Mouse (Mus musculus): Measurements from ENCODE around the gene Tspan13. TPM values are rescaled to one million over a fixed set of nuclear protein-coding genes. Genes with fewer than 3 reads are reported as not detected.
A peak's percentile ranks its signal among the peaks of the same experiment; 100 is the strongest.

Tspan13 gene
- polyA plus RNA-seq, 1 experiment from 2014 or later = 57.4 TPM

GRCm38 (mm10) chr12:36007581-36007980, 34.7 kb downstream of the Tspan13 start:
- H3K27ac ChIP-seq = no peak overlapping the region
- WGBS = 67% methylated on average over 2 of the region's 2 CpGs
- no peak overlapping the region for H3K4me3 ChIP-seq
- no peaks in the 10 kb centered on the region for H3K27me3 ChIP-seq
- no peak overlapping the region for H3K4me2 ChIP-seq
- H3K4me1 ChIP-seq = 0 out of 2 replicates have a peak, but pooled peaks cover 3% of the 10 kb centered on the region
- H3K9me3 ChIP-seq = no peaks in the 10 kb centered on the region
- no peaks in the 10 kb centered on the region for H3K36me3 ChIP-seq
- H3K9ac ChIP-seq = no peak overlapping the region
- no peak for ATAC-seq (ENCODE audit: insufficient number of reproducible peaks, insufficient read depth, low FRiP score, low TSS enrichment, low read depth)

GRCm38 (mm10) chr12:36004714-36005113, 37.6 kb downstream of the Tspan13 start:
- no peaks in the 10 kb centered on the region for H3K36me3 ChIP-seq
- H3K27me3 ChIP-seq = no peaks in the 10 kb centered on the region
- H3K4me1 ChIP-seq = 0 out of 2 replicates have a peak, but pooled peaks cover 3% of the 10 kb centered on the region
- H3K27ac ChIP-seq = no peak overlapping the region
- H3K9ac ChIP-seq = no peak overlapping the region
- H3K4me3 ChIP-seq = no peak overlapping the region
- H3K4me2 ChIP-seq = no peak overlapping the region
- ATAC-seq (ENCODE audit: insufficient number of reproducible peaks, insufficient read depth, low FRiP score, low TSS enrichment, low read depth) = no peak
- H3K9me3 ChIP-seq = no peaks in the 10 kb centered on the region
- 71% methylated on average over 4 of the region's 4 CpGs for WGBS

GRCm38 (mm10) chr12:35995799-35996198, 46.5 kb downstream of the Tspan13 start:
- no peak overlapping the region for H3K27ac ChIP-seq
- no peaks in the 10 kb centered on the region for H3K36me3 ChIP-seq
- no peak overlapping the region for H3K4me3 ChIP-seq
- no peaks in the 10 kb centered on the region for H3K27me3 ChIP-seq
- no peak overlapping the region for H3K9ac ChIP-seq
- no peak overlapping the region for H3K4me2 ChIP-seq
- H3K9me3 ChIP-seq = no peaks in the 10 kb centered on the region
- 36% methylated on average over 5 of the region's 5 CpGs for WGBS
- ATAC-seq (ENCODE audit: insufficient number of reproducible peaks, insufficient read depth, low FRiP score, low TSS enrichment, low read depth) = no peak
- peaks cover 5% of the 10 kb centered on the region; the same call in 1 of the 2 replicates for H3K4me1 ChIP-seq

- H3K9me3 ChIP-seq = no peaks in the 10 kb centered on the region
- no peaks in the 10 kb centered on the region for H3K36me3 ChIP-seq
- ATAC-seq (ENCODE audit: insufficient number of reproducible peaks, insufficient read depth, low FRiP score, low TSS enrichment, low read depth) = no peak
- H3K27me3 ChIP-seq = no peaks in the 10 kb centered on the region
- H3K4me2 ChIP-seq = no peak overlapping the region
- peaks cover 5% of the 10 kb centered on the region; the same call in 1 of the 2 replicates for H3K4me1 ChIP-seq
- no peak overlapping the region for H3K9ac ChIP-seq
- no peak overlapping the region for H3K27ac ChIP-seq
- no peak overlapping the region for H3K4me3 ChIP-seq
Observed at GRCm38 (mm10) chr12:35994098-35994497, 48.2 kb downstream of the Tspan13 start.

GRCm38 (mm10) chr12:35993583-35993982, 48.7 kb downstream of the Tspan13 start:
- H3K9ac ChIP-seq = no peak overlapping the region
- WGBS = 79% methylated on average over 3 of the region's 3 CpGs
- H3K27me3 ChIP-seq = no peaks in the 10 kb centered on the region
- no peak overlapping the region for H3K27ac ChIP-seq
- peaks cover 5% of the 10 kb centered on the region; the same call in 1 of the 2 replicates for H3K4me1 ChIP-seq
- H3K4me3 ChIP-seq = no peak overlapping the region
- H3K36me3 ChIP-seq = no peaks in the 10 kb centered on the region
- ATAC-seq (ENCODE audit: insufficient number of reproducible peaks, insufficient read depth, low FRiP score, low TSS enrichment, low read depth) = no peak
- no peak overlapping the region for H3K4me2 ChIP-seq
- no peaks in the 10 kb centered on the region for H3K9me3 ChIP-seq

- Histone ChIP-seq H3K36me3 (no peaks in the 10 kb centered on the region), H3K4me2 (peak within 1 kb of the TSS; percentile 20; the same call in 1 of the 2 replicates), H3K27ac (no peak within 1 kb of the TSS), H3K9me3 (no peaks in the 10 kb centered on the region), H3K4me3 (no peak within 1 kb of the TSS), H3K27me3 (no peaks in the 10 kb centered on the region), H3K4me1 (peaks cover 5% of the 10 kb centered on the region; the same call in 1 of the 2 replicates), H3K9ac (no peak within 1 kb of the TSS)
- ATAC-seq (ENCODE audit: insufficient number of reproducible peaks, insufficient read depth, low FRiP score, low TSS enrichment, low read depth) = no peak
- WGBS = 57% methylated on average over 9 of the region's 9 CpGs
Observed at GRCm38 (mm10) chr12:35992711-35993110, 49.6 kb downstream of the Tspan13 start, which contains the start of gene Agr2. Gene Agr2, plus strand, starts transcription at chr12:35992907.

- Histone ChIP-seq H3K27ac (no peak overlapping the region), H3K4me3 (no peak overlapping the region), H3K36me3 (no peaks in the 10 kb centered on the region), H3K4me1 (peaks cover 5% of the 10 kb centered on the region; the same call in 1 of the 2 replicates), H3K9ac (no peak overlapping the region), H3K27me3 (no peaks in the 10 kb centered on the region), H3K4me2 (no peak overlapping the region), H3K9me3 (no peaks in the 10 kb centered on the region)
- no peak for ATAC-seq (ENCODE audit: insufficient number of reproducible peaks, insufficient read depth, low FRiP score, low TSS enrichment, low read depth)
- 94% methylated on average over 5 of the region's 5 CpGs for WGBS
Observed at GRCm38 (mm10) chr12:35984743-35985142, 57.6 kb downstream of the Tspan13 start.

- Histone ChIP-seq H3K9ac (no peak overlapping the region), H3K4me3 (no peak overlapping the region), H3K4me2 (no peak overlapping the region), H3K27me3 (no peaks in the 10 kb centered on the region), H3K4me1 (peaks cover 5% of the 10 kb centered on the region; the same call in 1 of the 2 replicates), H3K36me3 (no peaks in the 10 kb centered on the region), H3K9me3 (no peaks in the 10 kb centered on the region), H3K27ac (no peak overlapping the region)
- WGBS = 90% methylated on average over 9 of the region's 9 CpGs
- ATAC-seq (ENCODE audit: insufficient number of reproducible peaks, insufficient read depth, low FRiP score, low TSS enrichment, low read depth) = no peak
Observed at GRCm38 (mm10) chr12:35983472-35983871, 58.8 kb downstream of the Tspan13 start.

GRCm38 (mm10) chr12:35981732-35982360, 60.5 kb downstream of the Tspan13 start:
- WGBS = 54% methylated on average over 6 of the region's 6 CpGs
- Histone ChIP-seq H3K27ac (no peak overlapping the region), H3K4me2 (no peak overlapping the region), H3K4me3 (no peak overlapping the region), H3K27me3 (no peaks in the 10 kb centered on the region), H3K9ac (no peak overlapping the region), H3K4me1 (peaks cover 5% of the 10 kb centered on the region; the same call in 1 of the 2 replicates), H3K36me3 (no peaks in the 10 kb centered on the region), H3K9me3 (no peaks in the 10 kb centered on the region)
- ATAC-seq (ENCODE audit: insufficient number of reproducible peaks, insufficient read depth, low FRiP score, low TSS enrichment, low read depth) = no peak

GRCm38 (mm10) chr12:35979625-35980024, 62.7 kb downstream of the Tspan13 start:
- ATAC-seq (ENCODE audit: insufficient number of reproducible peaks, insufficient read depth, low FRiP score, low TSS enrichment, low read depth) = no peak
- no peak overlapping the region for H3K4me3 ChIP-seq
- no peak overlapping the region for H3K9ac ChIP-seq
- no peaks in the 10 kb centered on the region for H3K27me3 ChIP-seq
- H3K36me3 ChIP-seq = no peaks in the 10 kb centered on the region
- no peak overlapping the region for H3K27ac ChIP-seq
- H3K4me1 ChIP-seq = peaks cover 5% of the 10 kb centered on the region; the same call in 1 of the 2 replicates
- 79% methylated on average over 5 of the region's 5 CpGs for WGBS
- H3K9me3 ChIP-seq = no peaks in the 10 kb centered on the region
- H3K4me2 ChIP-seq = no peak overlapping the region

GRCm38 (mm10) chr12:35977633-35978246, 64.6 kb downstream of the Tspan13 start:
- H3K4me3 ChIP-seq = no peak overlapping the region
- WGBS = 36% methylated on average over 6 of the region's 6 CpGs
- H3K27me3 ChIP-seq = no peaks in the 10 kb centered on the region
- H3K9ac ChIP-seq = no peak overlapping the region
- H3K4me1 ChIP-seq = peaks cover 5% of the 10 kb centered on the region; the same call in 1 of the 2 replicates
- no peak overlapping the region for H3K4me2 ChIP-seq
- no peak overlapping the region for H3K27ac ChIP-seq
- no peaks in the 10 kb centered on the region for H3K9me3 ChIP-seq
- H3K36me3 ChIP-seq = no peaks in the 10 kb centered on the region
- no peak for ATAC-seq (ENCODE audit: insufficient number of reproducible peaks, insufficient read depth, low FRiP score, low TSS enrichment, low read depth)

GRCm38 (mm10) chr12:35975898-35976297, 66.4 kb downstream of the Tspan13 start:
- H3K4me1 ChIP-seq = no peaks in the 10 kb centered on the region
- H3K4me3 ChIP-seq = no peak overlapping the region
- H3K36me3 ChIP-seq = no peaks in the 10 kb centered on the region
- H3K27ac ChIP-seq = no peak overlapping the region
- H3K9me3 ChIP-seq = no peaks in the 10 kb centered on the region
- ATAC-seq (ENCODE audit: insufficient number of reproducible peaks, insufficient read depth, low FRiP score, low TSS enrichment, low read depth) = no peak
- 72% methylated on average over 3 of the region's 3 CpGs for WGBS
- H3K9ac ChIP-seq = no peak overlapping the region
- H3K27me3 ChIP-seq = no peaks in the 10 kb centered on the region
- H3K4me2 ChIP-seq = no peak overlapping the region
